Mouse (Mus musculus): ENCODE measurements around the gene Dync1h1. TPM values are rescaled to one million over a fixed set of nuclear protein-coding genes. Genes with fewer than 3 reads are reported as not detected.
A peak's percentile ranks its signal among the peaks of the same experiment; 100 is the strongest.
"Not testable (repeated sequence)": the region's sequence is repeated elsewhere in the genome, so short reads cannot be mapped to it uniquely, and the experiment has no call there.

Dync1h1 gene
- total RNA-seq, 2 experiments from 2014 or later, result 56.6 to 74.1 TPM

DNA sequence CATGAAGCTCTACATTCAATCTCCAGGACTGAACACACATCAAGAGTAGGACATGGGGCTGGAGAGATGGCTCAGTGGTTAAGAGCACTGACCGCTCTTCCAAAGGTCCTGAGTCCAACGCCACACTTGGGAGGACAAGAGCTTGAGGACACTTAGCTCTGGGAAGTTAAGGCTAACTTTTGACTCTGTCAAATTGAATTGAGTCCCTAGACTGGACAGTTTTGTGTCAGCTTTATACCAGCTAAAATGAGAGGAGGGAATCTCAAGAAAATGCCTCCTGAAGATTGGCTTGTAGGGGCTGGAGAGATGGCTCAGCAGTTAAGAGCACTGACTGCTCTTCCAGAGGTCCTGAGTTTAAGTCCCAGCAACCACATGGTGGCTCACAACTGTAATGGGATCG, 87.7 kb downstream of the Dync1h1 start:
- ATAC-seq (replicated peaks; ENCODE audit: low FRiP score, low TSS enrichment, poor library complexity, severe bottlenecking), result peak; percentile 2; the same call in 1 of the 2 replicates

DNA sequence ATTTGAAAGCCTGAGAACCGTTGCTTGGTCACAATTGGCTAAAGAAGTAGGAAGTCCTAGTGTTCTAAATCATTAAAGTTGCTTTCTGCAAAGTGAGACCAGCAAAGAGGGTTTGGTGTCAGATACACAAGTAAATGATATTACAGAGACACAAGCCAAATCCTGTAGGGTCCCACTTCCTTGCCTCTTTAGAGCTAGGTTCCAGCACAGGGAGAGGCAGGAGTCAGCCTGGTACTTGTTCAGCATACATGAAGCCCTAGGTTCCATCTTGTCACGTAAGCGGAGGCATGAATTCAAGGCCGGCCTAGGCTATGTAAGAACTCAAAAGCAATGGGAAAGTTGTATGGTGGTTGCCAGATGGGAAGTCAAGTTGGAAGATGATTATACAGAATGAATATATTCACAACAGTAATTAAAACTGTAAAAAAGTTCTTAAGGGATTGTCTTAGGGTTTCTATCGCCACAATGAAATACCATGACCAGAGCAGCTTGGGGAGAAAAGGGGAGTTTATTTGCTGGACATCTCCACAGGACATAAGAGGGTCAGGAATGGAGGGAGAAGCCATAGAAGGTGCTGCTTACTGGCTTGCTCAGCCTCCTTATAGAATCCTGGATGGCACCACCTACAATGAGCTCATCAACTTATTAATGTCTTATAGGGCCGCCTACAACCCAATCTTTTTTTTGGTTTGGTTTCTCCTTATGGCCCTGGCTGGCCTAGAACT, 88.8 kb downstream of the Dync1h1 start:
- peak; percentile 27 for ATAC-seq (replicated peaks; ENCODE audit: low FRiP score, low TSS enrichment, poor library complexity, severe bottlenecking)

DNA sequence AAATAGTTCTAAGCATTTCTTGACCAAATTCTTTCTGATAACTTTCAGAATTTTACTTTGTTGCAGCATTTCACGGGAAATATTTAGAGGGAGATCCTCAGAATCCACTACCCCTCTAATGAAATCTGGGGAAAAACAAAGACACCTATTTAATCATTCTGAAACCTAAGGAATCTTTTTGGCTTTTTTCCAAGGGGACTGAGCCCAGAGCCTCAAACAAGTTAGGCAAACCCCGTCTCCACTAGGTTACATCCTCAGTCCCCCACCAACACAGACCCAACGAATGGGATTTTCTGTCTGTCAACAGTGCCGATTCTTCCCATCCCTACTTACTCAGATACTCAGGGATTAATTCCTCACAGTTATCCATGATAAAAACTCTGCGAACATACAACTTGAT, 92.1 kb downstream of the Dync1h1 start:
- not testable (repeated sequence) for ATAC-seq (replicated peaks; ENCODE audit: low FRiP score, low TSS enrichment, poor library complexity, severe bottlenecking)

DNA sequence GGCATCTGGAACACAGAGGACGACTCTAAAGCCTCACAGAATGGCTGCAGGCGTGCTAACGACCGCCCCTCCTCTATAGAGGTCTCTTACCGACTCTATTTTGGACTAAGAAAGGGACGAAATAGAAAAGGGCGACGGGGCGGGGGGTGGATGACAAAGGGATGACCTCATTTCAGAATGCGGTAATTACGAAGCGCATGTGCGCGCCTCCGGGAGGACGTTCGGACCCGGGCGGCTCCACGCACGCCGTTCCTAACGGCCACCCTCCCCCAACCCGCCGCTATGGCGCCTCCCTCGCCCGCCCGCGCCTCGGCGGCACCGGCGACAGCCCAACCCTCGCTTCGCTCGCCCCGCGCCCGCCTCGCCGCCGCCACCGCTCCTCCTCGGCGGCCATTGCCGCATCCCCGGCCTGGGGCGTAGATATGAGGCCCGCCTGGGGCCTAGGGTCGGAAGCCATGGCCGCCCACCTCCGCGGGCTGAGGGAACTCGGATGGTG, 94.5 kb downstream of the Dync1h1 start:
- peak; percentile 8; the same call in 1 of the 2 replicates for ATAC-seq (replicated peaks; ENCODE audit: low FRiP score, low TSS enrichment, poor library complexity, severe bottlenecking)

DNA sequence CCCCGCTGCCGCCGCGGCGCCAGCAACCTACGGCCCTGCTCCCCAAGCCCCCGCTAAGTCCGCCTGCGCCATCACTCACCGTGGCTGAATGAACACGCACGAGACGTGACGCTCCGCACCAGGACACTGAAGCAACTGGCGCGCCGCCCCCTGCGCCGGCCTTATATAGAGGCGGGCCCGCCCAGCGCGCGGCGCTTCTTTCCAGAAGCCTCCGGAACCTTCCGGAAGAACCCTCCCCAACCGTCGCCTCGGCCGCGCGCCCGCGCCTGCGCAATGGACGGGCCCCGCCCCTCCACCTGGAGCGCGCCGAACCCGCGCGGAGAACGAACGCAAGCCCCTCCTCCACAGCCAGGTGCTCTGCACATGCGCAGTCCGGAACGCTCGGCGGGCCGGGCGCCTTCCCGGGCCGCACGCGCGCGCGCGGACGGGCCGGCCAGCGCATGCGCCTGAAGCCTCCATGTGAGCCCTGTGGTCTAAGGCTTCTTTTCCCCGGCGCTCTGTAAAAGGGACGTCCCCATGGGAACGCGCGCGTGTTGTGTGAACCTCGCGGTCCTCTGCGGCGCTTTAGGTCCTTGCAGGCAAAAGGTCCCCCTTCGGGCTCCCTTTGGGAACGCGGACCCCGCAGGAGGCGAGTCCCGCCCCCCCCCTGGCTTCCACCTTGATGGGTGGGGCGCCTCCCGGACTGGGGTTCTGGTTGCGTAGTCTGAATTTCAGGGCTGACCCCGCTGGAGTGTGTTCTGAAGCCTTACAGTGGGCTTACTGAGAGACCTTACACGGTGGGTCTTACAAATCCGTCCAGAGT, 95.1 kb downstream of the Dync1h1 start:
- ATAC-seq (replicated peaks; ENCODE audit: low FRiP score, low TSS enrichment, poor library complexity, severe bottlenecking), result peak; percentile 45

DNA sequence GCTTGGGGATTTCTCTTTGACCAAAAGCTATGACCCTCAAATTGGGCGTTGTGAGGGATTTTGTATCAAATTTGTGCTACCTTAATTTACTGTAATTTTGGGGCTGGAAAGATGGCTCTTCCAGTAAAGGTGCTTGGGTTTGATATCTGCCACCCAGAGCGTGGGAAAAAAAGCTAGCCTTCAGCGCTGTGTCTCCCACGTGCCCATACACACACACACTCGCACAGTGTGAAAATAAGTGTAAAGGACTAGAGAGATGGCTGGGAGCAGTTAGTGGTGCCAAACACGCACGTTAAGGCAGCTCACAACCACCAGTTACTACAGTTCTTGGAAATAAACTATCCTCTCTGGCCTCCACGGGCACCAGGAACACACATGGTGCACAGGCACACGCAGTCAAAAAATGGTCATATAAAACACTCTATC, 95.7 kb downstream of the Dync1h1 start:
- no peak for ATAC-seq (replicated peaks; ENCODE audit: low FRiP score, low TSS enrichment, poor library complexity, severe bottlenecking)

DNA sequence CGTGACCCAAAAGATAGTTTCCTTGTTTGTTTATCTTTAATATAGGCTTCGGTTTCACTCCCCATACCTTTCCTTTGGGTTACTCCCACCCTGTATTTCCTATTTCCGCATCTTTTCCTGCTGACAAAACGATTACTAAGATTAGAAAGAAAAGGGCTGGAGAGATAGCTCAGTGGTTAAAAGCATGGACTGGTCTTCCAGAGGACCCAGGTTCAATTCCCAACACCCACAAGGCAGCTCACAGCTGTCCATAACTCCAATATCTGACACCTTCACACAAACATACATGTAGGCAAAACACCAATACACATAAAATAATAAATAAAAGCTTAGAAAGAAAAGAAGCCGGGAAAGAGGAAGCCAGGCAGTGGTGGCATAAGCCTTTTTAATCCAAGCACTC, 96.2 kb downstream of the Dync1h1 start:
- no peak for ATAC-seq (replicated peaks; ENCODE audit: low FRiP score, low TSS enrichment, poor library complexity, severe bottlenecking)

DNA sequence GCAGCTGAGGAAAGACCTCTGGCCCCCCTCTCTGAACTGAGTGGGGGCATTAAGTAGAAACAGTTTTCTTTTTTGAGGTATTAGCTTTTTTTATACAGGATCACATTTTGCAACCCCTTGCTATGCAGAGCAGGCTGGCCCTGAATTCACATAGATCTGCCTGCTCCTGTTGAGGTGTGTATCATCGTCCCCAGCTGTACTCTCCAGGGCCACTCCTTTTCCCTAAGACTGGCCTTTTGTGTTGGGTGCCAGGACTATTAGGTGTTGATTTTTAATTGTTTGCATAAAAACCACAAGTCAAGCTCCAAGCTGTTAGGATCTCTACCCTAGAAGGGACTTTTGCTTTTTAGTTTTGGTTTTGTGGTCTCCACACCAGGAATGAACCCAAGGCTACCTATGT, 96.8 kb downstream of the Dync1h1 start:
- no peak for ATAC-seq (replicated peaks; ENCODE audit: low FRiP score, low TSS enrichment, poor library complexity, severe bottlenecking)

DNA sequence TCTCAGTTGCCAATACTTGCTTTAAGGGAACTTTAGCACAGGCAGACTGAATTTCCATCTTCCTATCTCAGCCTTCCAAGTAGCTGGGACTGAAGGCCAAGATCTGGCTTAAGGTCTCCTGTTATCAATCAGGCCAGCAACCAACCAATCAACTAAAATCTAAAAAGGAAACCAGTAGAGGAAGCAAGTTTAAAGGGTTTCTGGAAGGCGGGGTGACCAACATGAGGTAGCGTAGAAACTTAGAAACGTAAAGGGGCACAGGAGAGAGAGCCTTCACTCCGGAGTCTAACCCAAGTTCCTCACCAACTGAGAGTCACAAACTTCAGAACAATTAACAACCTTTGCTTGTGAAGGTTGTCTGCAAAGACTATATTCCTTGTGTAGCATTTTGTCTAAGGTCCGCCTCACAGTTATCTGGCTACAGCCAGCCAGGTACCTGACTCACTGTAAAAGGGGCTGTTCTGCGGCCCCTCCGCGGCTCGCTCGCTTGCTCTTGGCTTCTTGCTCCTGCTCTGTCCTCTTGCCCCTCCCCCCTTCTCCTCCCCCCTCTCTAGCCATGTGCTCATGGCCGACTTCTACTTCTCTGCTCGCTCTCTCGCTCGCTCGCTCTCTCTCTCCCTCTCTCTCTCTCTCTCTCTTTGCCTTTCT, 97.4 kb downstream of the Dync1h1 start:
- ATAC-seq (replicated peaks; ENCODE audit: low FRiP score, low TSS enrichment, poor library complexity, severe bottlenecking), result peak; percentile 39

DNA sequence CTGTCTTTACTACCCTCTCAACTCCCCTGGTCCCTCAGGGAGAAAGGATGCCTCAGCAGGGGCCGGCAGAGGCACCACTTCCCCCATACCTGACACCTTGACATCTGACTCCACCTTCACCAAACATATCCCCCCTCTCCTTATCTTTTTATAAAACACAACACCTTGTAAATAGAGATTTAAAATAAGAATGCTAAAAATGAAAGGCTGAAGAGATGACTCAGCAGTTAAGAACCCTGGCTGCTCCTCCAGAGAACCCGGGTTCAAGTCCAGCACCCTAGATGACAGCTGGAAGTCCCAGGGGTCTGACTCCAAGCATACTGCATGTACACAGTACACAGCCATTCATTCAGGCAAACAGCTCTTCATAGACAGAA, 97.9 kb downstream of the Dync1h1 start:
- no peak for ATAC-seq (replicated peaks; ENCODE audit: low FRiP score, low TSS enrichment, poor library complexity, severe bottlenecking)

DNA sequence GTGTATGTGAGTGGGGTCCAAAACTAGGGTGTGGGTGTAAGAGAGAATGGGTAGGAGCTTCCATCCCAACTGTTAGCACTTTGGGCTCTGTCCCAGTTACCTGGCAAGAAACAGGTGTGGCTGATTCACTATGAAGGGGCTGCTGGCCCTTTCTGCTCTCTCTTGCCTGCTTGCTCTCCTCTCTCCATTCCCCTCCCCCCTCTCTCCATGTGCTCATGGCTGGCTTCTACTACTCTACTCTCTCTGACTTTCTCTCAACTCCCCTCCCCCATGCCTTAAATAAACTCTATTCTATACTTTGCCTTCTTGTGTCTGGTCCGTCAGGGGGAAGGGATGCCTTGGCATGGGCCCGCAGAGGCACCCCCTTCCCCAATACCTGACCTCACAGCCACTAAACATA, 99.5 kb downstream of the Dync1h1 start:
- ATAC-seq (replicated peaks; ENCODE audit: low FRiP score, low TSS enrichment, poor library complexity, severe bottlenecking), result no peak

DNA sequence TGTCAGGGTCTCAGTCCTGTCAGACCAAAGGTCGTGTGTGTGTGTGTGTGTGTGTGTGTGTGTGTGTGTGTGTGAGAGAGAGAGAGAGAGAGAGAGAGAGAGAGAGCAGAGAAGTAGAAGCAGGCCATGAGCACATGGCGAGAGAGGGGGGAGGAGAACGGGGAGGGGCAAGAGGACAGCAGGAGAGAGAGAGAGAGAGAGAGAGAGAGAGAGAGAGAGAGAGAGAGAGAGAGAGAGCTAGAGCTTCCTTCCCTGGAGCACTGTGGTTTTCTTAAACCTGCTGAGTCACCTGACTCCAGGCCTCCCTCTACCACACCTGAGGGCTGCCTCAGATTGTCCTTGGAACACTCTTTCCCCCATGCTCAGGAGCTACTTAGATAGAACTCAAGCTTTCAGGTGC, 100.1 kb downstream of the Dync1h1 start:
- 0 out of 2 replicates have a peak, but pooled peaks have one; percentile 1 for ATAC-seq (replicated peaks; ENCODE audit: low FRiP score, low TSS enrichment, poor library complexity, severe bottlenecking)

DNA sequence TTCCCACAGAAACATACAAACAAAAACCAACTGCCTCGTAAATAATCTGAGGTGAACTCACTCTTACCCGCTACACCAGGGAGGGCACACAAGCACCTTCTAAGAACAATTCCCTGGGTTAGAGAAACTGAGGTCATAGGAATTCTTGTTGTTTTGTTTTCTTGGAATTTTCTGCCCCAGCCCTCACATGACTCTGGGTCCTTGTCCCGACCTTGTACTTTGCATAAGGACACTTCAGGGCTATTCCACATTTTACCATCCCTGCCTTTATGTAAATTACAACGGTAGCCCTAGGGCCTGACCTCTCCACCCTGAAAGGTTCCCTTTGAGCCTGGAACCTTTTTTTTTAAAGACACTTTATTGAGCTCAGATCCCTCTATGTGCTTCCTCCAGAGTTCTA, 101.3 kb downstream of the Dync1h1 start, which contains the start of gene Hsp90aa1:
TSS of gene Hsp90aa1 (minus strand) at position 173 of the 400 bp plus-strand sequence.
- no peak for ATAC-seq (replicated peaks; ENCODE audit: low FRiP score, low TSS enrichment, poor library complexity, severe bottlenecking)

DNA sequence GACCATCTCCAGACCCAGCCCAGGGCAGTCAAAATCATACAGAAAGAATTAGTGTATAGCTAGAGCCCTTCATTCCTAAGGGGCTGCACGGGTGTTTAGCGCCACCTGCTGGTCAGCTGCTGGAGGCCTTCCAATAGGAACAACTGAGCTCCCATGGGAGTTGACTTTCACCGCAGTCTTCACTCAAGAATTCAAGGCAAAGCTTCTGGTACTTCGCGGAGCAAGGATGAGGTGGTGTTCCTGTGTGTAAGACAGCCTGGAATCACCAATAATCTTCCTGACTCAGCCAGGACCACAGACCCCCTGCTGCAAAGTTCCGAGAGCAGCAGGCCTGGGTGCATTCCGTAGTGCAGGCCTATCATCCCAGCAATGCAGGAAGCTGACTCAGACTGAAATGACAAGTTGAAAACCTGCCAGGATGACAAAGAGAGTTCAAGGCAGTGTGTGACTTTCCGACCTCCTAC, 101.8 kb downstream of the Dync1h1 start:
- peak; percentile 27; the same call in 1 of the 2 replicates for ATAC-seq (replicated peaks; ENCODE audit: low FRiP score, low TSS enrichment, poor library complexity, severe bottlenecking)

DNA sequence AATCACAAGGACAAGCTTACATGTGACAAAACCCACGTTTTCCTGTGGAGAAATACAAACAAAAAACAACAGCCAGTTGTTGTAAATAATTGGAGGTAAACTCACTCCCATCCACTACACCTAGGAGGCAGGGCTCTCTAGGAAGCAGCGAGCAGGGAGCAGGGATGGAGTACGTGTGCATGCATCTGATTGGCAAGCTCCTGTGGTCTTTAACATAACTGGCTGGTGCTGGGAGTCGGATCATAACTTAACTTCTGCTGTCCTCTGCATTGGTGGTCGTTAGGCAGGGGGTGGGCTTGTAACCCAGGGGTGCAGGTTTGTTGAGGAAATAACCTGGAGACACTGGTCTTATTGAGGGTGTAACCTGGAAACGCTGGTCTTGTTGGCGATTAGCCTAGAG, 102.4 kb downstream of the Dync1h1 start:
- no peak for ATAC-seq (replicated peaks; ENCODE audit: low FRiP score, low TSS enrichment, poor library complexity, severe bottlenecking)

DNA sequence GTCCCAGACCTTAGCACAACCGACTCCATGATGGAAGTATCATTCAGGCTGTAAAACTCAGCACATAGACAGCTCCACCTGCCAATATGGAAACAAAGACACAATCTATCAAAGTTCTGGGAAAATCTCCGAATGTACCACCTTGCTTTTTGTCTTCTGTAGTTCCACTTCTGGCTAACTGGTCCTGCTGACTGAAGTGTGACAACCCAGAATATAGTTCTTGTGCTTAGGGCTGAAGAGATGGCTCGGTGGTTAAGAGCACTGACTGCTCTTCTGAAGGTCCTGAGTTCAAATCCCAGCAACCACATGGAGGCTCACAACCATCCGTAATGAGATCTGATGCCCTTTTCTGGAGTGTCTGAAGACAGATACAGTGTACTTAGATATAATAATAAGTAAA, 104.2 kb downstream of the Dync1h1 start:
- not testable (repeated sequence) for ATAC-seq (replicated peaks; ENCODE audit: low FRiP score, low TSS enrichment, poor library complexity, severe bottlenecking)

DNA sequence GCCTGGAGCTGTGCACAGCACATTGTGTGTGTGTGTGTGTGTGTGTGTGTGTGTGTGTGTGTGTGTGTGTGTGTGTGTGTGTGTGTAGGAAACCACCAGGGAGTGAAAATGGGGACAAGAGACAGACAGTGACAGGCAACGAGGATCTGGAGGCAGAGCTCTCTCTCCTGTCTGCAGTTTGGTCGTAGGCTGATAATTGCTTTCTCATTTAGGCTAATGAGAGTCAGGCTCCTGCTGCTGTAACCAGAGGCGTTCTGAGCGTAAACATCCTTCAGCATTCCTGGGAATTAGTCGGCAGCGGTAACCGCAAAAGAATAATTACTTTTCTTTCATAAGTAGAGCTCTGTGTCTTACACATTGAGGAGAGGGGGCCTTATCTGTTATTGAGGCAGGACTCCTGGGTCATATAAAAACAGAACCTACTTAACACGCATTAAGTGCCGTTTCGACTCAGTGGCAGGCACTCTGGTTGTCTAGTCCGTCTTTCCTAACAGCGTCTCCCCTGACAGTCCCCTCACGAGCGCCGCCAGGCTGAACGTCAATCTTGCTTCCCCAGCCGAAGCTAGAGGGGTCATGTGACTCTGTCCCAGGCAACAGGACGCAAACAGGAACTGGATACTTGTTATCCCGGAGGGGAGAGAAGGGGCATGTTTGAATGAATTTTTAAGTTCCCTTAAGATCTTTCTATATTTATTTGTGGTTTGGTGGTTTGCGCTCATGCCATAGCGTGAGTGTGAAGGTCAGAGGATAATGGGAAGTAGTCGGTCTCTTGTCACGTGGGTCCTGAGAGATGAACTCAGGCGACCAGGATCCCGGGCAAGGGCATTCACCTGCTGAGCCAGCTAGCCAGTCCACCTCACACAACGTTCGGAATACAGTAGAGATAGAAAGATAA, 105.3 kb downstream of the Dync1h1 start:
- ATAC-seq (replicated peaks; ENCODE audit: low FRiP score, low TSS enrichment, poor library complexity, severe bottlenecking), result peak; percentile 82

DNA sequence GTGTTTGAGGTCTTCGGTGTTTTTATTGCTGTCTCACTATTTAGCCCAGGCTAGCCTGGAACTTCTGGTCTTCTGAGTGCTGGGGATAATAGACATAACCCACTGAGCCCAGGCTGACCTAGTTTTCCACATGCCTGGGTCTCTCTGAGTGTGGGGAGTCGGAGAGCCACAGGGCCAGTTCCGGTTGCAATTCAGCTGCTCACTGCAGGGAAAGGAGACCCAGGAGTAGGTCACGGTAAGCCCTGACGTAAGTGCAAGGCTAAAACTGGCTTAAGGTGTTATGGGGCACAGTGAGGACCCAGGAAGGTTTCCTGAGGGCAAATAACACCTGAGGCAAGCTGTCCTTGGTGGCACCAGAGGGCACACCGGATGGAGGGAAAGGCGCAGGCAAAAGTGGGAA, 106.2 kb downstream of the Dync1h1 start:
- no peak for ATAC-seq (replicated peaks; ENCODE audit: low FRiP score, low TSS enrichment, poor library complexity, severe bottlenecking)

DNA sequence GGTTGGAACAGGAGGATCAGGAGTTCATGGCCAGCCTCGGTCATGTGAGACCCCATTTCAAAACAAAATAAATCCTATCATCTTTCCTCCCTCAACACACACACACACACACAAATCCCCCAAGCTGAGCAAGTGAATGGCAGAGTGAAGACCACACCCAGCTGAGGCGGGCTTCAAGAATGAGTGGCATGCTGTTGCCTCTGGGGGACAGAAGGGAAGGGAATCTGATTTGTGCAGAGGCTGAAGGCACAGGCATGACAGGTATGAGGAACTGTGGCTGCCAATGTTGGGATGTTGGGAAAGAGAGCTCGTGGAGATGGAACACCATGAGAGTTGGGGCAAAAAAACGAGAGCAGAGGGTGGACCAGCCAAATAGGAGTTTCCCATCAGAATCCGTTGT, 110.0 kb downstream of the Dync1h1 start:
- ATAC-seq (replicated peaks; ENCODE audit: low FRiP score, low TSS enrichment, poor library complexity, severe bottlenecking), result no peak

Data from megakaryocyte-erythroid progenitor cell, adult 5-6 weeks (primary cell).